Mouse (Mus musculus) fat pad, adult 2 months (tissue): ENCODE results near the gene Adamts16.

Experiments
- DNase-seq: peaks from one replicate; pipeline ENCODE4 v3.0.0-alpha.2; 2011; ENCODE audit warnings: low read depth, low spot score; ENCODE audit errors: extremely low read depth

Adamts16 gene

GRCm38 (mm10) chr13:70716022-70716421 lies 125.6 kb downstream of the Adamts16 start:
- no peak for DNase-seq

GRCm38 (mm10) chr13:70714081-70714775 lies 127.4 kb downstream of the Adamts16 start:
- no peak for DNase-seq

GRCm38 (mm10) chr13:70713331-70713730 lies 128.3 kb downstream of the Adamts16 start:
- no peak for DNase-seq

GRCm38 (mm10) chr13:70707158-70707854 lies 134.3 kb downstream of the Adamts16 start:
- DNase-seq = no peak

- DNase-seq = no peak
Measured at GRCm38 (mm10) chr13:70702904-70703303, 138.7 kb downstream of the Adamts16 start.

- no peak for DNase-seq
Measured at GRCm38 (mm10) chr13:70698812-70699387, 142.7 kb downstream of the Adamts16 start.

GRCm38 (mm10) chr13:70689452-70689960 lies 152.1 kb downstream of the Adamts16 start:
- no peak for DNase-seq

- no peak for DNase-seq
Measured at GRCm38 (mm10) chr13:70685825-70686224, 155.8 kb downstream of the Adamts16 start.

- no peak for DNase-seq
Measured at GRCm38 (mm10) chr13:70684976-70685609, 156.5 kb downstream of the Adamts16 start.

- DNase-seq = peak; percentile 73
Measured at GRCm38 (mm10) chr13:70681411-70682183, 160.0 kb downstream of the Adamts16 start.

- DNase-seq = no peak
Measured at GRCm38 (mm10) chr13:70680316-70680715, 161.3 kb downstream of the Adamts16 start.
